Mouse (Mus musculus): ENCODE results near the gene Itm2c. TPM values are rescaled to one million over a fixed set of nuclear protein-coding genes. Genes with fewer than 3 reads are reported as not detected.

Itm2c gene
- total RNA-seq, 2 experiments from 2014 or later, result 32.8 to 83.6 TPM

DNA sequence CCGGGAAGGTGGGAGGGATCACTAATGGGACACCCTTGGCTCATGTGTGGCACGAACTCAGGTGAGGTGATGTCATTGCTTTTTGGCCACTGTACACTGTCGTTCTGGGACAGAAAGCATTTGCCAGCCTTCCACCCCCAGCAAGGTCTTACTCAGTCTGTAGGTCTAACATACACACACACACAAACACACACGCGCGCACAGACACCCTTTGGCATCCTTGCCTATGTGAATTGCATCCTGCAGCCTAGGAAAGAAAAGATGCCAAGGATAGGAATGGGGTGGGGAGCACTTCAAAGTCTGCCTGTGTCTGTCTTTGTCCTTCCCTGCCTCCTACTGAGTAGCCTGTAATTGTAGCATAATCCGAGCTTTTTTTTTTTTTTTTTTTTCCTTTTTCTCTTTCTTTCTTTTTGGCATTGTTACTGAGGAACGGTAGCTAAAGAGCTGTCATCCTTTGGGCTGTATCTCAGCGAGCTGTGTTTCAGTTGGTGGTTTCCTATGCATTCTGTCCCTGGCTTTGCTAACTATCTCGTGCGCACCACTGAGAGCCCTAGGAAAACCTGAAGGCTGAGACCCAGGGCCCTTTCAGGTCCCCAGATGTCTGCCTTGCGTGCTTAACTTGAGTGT is 4.8 kb downstream of the Itm2c start:
- no peak for ATAC-seq (ENCODE audit: poor library complexity, severe bottlenecking)

DNA sequence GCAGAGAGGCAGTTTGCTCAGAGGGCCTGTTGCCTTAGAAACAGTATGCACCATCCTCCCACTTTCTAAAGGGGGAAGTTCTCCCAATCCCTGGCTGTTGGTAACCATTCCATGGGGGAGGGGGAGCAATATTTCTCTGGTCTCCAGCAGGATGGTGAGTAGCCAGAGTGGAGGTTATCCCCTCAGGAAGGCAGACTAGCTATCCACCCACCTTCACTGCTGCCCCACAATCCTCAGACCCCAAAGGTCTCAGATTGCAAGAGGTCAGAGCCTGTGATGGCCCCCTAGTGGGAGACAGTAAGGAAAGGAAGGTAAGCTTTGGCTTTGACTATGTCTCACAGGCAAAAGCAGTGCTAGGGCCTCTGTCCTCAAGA is 5.3 kb downstream of the Itm2c start:
- no peak for ATAC-seq (ENCODE audit: poor library complexity, severe bottlenecking)

DNA sequence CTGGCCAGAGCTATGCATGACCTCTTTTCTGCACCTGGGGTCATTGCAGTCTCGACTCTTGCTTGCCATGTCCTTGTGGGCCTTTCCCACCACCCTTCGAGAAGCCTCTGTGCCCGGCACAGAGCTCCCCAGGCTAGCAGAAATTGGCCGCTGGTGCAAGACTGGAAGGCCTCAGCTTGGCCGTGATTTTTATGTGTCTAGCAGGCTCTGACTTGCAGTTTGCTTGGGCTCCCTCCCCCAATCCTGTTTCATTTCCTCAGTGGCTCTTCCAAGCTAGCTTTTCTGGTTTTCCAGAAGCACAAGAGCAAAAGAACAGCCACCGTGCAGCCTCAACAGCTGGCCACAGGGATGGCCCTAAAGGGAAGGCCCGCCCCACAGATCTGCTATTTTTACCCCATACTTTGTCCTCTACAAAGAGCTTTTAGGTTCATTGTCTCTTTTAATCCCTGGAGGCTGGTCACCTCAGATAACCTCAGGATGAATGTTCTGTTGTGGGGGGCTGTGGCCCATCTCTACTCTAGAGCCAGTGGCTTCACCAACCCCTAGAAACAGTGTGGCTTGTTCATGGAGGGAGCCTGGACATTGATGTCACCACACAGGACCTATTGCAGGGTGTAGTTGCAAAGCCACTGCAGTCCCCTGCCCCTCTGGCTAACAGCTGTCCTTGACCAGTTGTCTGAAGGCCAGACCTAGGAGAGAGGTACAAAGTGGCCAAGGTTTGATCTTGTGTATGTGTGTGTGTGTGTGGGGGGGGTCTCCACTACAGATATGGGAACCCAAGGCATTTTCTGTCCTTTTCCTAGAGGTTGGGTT is 6.6 kb downstream of the Itm2c start:
- no peak for ATAC-seq (ENCODE audit: poor library complexity, severe bottlenecking)

DNA sequence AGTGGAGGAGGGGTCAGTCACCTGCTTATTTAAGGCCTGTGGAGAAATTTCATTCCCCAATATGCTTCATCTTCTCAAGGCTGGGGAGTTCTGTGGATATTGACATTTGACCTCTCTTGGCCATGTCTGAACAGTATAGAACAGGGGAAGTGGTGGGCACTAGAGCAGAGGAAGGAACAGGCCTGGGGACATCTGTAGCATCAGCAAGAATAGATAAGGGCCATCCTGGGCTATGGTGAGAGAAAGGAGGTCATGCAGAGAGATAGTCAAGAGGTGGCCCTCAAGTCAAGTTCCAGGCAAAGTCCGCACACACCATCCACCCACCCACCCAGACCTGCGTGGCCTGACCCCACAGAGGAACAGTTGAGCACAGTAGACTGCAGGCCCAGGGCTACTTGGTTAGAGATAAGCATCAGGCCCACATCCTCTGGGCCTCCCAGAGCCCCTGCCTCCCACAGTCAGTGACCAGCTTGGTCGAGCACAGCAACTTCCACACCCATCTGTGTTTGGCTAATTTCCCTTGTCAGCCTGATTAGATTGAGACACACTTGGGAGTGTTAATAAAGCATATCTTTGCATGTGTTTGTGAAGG is 7.5 kb downstream of the Itm2c start:
- ATAC-seq (ENCODE audit: poor library complexity, severe bottlenecking), result peak; percentile 72

DNA sequence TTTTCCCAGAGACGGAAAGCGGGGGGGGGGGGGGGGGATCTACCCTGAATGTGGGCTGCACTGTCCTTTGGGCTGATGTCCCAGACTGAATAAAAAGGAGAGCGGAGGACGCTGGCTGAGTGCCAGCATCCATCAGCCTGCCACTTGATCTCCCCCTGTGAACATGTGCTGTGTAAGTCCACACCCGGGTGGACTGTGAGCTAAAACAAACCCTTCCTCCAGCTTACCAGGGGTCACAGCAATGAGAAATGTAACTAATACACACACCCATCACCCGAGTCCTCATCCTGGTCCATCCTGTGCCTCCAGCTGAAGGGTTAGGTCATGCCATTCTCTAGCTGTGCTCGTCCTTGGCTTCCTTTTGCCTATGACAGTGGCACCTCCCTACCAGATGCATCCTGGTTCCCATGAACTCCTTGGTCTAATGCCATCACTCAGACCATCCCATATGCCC is 8.1 kb downstream of the Itm2c start:
- ATAC-seq (ENCODE audit: poor library complexity, severe bottlenecking), result no peak

DNA sequence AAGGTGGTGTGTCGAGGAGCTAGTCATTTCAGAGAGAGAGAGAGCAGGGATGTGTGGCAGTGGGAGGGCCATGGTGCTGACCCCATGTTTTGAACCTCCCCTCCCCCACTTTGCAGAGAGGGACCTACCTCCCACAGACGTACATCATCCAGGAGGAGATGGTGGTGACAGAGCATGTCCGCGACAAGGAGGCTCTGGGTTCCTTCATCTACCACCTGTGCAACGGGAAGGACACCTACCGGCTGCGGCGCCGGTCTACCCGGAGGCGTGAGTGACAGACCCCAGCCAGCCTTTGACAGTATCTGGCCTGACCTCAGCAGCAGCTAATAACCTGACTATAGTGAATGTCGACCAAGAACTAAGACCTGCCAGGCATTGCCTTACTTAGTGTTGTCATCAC is 12.8 kb downstream of the Itm2c start:
- no peak for ATAC-seq (ENCODE audit: poor library complexity, severe bottlenecking)

DNA sequence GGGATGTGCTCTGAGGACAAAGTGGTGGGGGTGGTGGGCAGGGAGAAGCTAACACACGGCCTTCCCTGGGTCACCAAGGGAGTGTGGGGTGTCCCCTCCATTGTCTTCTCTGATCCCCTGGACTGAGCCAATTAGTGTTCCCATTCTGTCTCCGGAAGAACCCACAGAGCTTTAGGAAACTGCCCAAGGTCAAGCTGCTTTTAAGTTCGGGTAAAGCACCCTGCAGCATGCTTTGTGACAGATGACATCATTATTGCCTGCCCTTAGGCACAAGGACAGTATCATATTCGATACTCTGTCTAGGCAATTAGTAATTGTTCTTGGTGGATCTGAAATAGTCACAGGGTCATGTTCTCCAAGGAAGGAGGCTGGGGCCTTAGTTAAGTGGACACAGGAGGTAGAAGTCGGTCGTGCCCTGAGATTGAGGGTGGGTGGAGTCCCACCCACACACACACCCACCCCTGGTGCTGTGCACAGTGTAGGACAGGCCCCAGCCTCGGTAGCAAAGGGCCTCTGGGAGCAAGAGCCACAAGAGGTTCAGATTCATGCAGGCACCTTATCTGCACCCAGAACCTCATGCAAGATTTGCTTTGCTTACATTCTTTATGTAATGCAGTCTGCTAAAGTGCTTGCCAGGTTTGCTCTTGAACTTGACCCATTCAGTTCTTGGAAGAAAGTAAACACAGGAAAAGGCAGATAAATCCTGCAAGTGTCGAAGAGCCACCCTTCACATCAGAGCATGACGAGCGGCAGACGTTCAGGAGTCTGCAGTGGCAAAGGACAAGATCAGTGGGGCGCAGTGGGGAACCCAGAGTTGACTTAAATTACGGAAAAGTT is 14.9 kb downstream of the Itm2c start:
- no peak for ATAC-seq (ENCODE audit: poor library complexity, severe bottlenecking)

DNA sequence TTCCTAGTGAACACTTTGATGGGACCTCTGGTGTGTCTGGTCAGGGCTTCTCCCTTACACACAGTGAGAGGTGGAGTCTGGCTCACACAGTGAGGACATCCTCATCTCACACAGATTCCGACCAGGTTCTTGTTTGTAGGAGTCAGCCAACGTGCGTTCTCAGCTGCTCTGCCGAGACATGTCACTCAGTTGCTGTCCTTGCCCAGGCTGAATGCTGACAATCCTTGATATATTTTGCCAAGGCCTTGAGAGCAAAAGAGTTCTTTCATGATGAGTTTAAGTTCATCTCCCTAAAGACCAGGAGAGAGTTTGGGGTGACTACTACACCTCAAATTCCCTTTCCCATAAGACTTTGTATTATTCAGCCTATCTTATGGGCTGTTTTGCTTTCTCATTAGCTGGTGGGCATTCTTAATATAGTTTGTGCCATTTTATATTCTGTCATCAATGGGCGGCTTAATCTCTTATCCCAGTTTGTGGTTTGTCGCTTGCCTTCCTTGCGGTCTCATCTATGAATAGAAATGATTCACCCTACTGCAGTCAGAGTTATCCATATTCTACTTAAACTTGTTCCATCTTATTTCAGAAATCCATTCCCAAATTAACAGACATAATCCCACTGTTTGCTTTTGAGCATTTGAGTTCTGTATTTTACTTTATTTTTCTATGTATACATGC is 19.1 kb downstream of the Itm2c start:
- no peak for ATAC-seq (ENCODE audit: poor library complexity, severe bottlenecking)

DNA sequence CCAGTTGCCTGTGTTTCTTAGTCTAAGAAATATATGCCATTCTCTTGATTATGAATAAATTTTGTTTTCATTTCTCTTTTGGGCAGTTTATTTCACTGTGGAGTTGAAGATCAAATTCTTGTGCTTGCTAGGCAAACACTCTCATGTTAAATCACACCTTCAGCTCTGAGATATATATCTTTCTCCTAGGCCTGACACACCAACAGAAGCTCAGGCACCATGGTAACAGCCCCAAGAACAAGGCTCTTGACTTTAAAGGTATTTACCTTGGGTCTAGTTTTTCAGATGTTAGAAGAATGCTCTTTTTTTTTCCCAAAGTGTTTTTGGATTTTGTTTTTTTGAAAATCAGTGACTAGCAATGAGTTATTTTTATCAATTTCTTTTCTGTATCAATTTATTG is 21.8 kb downstream of the Itm2c start:
- ATAC-seq (ENCODE audit: poor library complexity, severe bottlenecking), result no peak

DNA sequence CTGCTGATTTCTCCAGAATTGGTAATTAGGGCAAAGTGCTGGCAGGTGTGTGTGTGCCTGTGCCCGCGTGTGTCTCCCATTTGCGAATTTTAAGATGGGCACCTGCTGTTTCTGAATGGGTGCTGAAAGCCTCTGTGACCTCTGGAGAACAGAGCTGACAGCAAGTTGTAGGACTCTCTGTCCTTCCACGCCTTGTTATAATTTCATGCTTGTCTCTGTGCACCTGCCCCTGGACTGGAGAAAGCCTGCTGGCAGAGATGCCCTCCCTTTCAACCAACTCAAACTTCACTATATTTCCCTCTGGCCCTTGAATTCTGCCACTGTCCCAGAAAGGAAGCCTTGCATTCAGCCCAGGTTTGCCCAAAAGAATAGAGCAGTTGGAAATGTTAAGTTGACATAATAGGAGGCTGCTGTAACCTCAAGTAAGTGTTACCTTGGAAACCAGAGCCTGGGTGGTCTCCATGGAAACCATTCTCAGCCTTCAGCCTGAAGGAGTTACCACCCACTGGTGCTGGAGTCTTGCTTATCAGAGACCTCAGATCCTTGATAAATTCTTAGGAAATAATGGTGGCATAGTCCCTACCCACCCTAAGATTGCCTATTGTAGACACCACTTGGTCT is 22.9 kb downstream of the Itm2c start:
- no peak for ATAC-seq (ENCODE audit: poor library complexity, severe bottlenecking)

DNA sequence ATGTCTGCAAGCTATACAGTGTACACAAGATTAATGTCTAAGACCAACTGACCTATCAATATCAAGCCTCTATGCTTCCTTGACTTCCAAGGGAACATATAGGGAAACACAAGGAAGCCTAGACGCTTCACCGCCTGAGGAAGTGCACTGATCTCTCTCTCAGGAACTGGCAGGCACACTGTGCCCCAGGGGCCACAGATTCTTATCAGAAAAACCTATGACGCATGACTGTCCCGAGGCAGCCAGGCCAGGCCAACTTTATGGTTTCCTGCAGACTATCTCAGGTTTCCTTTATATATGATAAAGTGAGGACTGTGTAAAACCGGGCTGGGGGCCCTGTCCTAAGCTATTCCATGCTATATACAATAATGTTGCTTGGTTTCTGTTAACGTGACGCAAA is 25.5 kb downstream of the Itm2c start:
- ATAC-seq (ENCODE audit: poor library complexity, severe bottlenecking), result peak; percentile 52

DNA sequence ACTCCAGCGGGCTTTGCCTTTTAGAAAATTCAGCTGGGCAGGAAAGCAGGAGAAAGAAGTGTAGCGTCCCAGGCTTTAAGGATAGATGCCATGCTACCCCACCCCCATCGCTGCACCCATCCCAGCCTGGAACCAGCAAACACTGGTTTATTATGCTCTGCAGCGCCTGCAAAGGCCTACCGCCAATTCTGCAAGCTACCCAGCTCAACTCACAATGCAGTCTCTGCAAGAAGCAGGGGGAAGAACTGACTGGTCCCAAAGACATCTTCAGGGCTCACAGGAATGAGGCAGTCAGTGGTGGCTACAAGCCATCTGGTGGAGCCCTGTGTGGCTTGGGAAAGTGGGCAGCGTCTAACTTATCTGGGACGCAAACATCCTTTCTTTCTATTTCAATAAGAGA is 27.6 kb downstream of the Itm2c start:
- ATAC-seq (ENCODE audit: poor library complexity, severe bottlenecking), result no peak

DNA sequence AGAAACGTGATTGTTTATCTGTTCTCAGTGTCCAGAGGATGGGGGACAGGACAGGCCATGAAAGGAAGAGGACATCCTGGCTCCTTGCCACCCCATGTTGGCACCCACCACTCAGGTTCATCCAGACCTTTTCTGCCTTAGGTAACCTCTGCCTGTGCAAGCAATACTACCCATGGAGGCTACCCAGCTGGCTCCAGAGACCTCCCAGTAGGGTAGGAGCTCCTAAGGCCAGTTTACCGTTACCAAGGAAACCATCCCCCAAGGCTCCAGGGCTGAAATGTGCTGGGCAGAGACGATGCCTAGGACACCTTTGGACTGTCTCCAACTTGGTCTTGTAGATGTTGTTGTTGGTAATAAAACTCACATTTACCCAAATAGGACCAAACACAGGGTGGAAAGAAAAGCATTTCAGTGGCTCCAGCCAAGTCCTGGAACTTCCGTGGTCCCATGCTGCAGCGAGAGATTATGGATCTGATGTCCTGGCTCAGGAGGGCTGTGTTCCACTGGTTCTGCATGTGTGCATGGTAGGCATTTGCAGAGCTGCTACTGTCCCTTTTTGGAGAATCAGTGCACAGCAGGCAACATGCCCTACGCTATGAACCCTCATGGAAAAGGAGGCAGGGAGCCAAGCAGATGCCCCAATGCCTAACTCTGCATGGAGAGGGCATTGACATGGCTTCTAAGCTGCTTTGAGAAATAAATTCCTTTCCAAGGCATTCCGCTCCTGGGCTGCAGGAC is 28.2 kb downstream of the Itm2c start:
- ATAC-seq (ENCODE audit: poor library complexity, severe bottlenecking), result no peak

DNA sequence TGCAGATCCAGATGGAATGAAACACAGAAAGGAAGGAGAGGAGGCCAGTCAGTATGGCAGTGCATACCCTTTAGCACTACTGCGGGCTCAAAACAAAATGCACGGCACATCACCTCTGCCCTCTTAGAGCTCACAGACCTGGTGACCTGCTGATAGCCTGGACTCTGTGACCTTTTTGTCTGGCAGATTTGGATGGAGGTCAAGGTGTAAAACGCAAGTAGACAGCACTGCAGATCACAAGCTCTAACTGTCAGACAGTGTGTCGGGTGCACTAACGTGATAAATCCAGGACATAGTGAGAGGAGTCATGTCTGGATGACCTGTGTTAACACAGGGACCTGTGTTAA is 28.8 kb downstream of the Itm2c start:
- no peak for ATAC-seq (ENCODE audit: poor library complexity, severe bottlenecking)

DNA sequence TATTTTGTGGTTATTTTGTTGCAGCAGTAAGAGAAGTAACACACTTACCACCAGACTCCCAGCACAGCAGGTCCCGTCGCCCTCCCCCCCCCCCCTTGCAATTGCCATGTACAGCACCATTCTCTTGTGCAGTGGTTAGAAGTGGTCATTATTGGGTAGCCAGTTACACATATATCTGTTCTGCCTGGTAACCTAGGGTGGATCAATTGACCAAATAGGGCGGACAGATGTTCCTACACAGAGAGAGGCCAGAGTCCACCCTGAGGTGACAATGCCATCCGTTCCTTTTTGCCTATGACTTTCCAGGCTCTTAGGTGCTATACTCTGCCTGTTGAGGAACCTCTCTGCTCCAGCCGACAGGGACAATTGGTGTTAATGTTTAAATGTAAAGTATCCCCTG is 31.1 kb downstream of the Itm2c start:
- no peak for ATAC-seq (ENCODE audit: poor library complexity, severe bottlenecking)

DNA sequence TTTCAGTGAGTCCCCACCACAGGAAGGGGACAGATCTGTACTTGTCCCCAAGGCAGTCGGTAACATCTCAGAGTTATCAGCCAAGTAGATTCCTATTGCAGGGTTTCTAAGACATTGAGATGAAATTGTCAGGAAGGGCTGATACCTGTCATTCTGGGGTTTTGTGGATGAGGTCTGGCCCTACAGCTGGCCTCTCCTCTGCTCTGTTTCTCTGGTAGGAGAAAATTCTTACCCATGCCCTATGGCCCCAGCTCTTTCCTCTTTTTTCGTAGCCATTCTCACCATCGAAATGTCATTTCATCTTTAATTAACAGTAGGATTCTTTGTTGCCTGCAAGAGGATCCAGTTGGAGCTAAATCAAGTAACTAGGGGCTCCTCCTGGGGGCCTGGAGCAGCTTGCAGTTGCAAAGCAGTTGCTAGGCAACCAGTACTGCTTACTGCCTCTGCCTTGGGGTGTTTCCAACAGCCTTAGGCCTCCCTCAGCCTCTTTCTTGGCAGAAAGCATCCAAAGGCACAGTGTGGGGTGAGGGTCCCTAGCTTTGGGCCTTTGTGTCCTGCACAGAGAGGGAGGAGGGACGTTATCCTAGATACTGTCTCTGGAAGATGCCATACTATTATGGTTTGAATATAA is 34.1 kb downstream of the Itm2c start, which contains the start of gene 4933407L21Rik:
4933407L21Rik (plus strand) TSS at position 427 of the 631 bp plus-strand sequence.
- ATAC-seq (ENCODE audit: poor library complexity, severe bottlenecking), result no peak

DNA sequence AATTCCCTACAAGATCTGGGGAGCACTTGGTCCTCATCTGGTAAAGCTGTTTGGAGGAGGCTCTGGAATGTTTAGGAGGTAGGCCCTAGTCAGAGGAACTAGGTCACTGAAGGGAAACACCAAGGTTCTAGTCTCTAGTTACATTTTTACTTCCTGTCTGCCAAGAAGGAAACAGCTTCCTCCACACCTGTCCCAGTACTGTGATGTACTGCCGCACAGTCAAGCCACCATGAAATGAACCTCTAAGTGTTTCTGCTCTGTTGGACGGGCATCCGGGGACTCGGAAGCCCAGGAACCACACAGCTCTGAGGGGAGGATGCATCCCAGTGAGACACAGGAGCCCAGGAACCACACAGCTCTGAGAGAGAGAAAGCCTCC is 34.6 kb downstream of the Itm2c start:
- no peak for ATAC-seq (ENCODE audit: poor library complexity, severe bottlenecking)

DNA sequence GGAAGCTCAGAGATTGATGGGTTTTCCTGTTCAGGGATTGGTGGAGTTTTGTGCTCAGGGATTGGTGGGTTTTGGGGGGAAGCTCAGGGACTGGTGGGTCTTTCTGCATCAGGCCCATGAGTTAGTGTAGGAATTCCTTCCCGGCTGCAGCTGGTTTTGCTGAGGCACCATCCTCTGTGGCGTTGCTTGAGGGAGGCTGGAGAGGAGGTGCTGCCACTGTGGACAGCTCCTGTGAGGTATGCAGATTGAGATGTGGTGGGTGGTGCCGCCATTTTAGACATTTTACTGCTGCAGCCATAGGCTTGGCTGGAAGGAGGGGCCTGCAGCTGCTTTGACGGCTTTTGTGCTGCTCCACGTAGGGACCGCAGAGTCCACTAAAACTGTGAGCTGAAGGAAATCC is 35.3 kb downstream of the Itm2c start:
- ATAC-seq (ENCODE audit: poor library complexity, severe bottlenecking), result no peak

DNA sequence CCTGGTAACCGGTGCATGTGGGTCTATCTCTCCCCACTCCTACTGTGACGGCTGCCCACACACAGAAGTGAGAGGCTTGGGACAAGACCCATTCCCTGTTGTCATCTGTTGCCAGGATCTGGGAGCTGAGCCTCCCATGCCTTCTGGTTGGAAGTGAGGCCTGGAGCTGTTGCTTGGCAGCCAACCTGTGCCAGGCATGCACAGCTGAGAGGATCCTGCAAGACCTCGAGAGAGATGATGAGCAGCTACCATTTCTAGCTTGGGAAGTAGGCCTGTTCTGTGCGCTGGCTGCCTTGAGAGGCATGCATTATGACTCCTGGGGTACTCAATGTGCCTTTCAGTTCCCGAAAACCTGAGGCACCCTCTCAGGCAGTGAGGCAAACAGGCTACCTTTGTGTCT is 37.1 kb downstream of the Itm2c start:
- ATAC-seq (ENCODE audit: poor library complexity, severe bottlenecking), result no peak
